Mouse (Mus musculus) embryonic facial prominence, embryonic 13.5 days (tissue): ENCODE results near the gene Asic2. TPM values are rescaled to one million over a fixed set of nuclear protein-coding genes. Genes with fewer than 3 reads are reported as not detected.

Experiments
- ATAC-seq: fragments of 200-750 bp; cut with Nextera tagmentation; 2 replicates; pipeline ENCODE4 v1.8.0; 2017; ENCODE audit warnings: low read depth; ENCODE audit not compliant: insufficient number of reproducible peaks, insufficient read depth, low FRiP score, low TSS enrichment
- H3K27ac ChIP-seq: fragments of 300-500 bp; sonication (generic); 2 replicates; pipeline ENCODE4 v1.5.1; 2015; ENCODE audit warnings: moderate library complexity, mild to moderate bottlenecking, inconsistent platforms
- H3K27me3 ChIP-seq: fragments of 300-500 bp; sonication (generic); 2 replicates; pipeline ENCODE4 v1.6.1; 2015; ENCODE audit warnings: mild to moderate bottlenecking, inconsistent platforms
- H3K36me3 ChIP-seq: fragments of 300-500 bp; sonication (generic); 2 replicates; pipeline ENCODE4 v1.6.1; 2015; ENCODE audit warnings: mild to moderate bottlenecking, inconsistent platforms
- H3K4me1 ChIP-seq: fragments of 300-500 bp; sonication (generic); 2 replicates; pipeline ENCODE4 v1.6.1; 2015; ENCODE audit warnings: inconsistent platforms
- H3K4me2 ChIP-seq: fragments of 300-500 bp; sonication (generic); 2 replicates; pipeline ENCODE4 v1.6.1; 2015; ENCODE audit warnings: moderate library complexity, mild to moderate bottlenecking, inconsistent platforms
- H3K4me3 ChIP-seq: fragments of 300-500 bp; sonication (generic); 2 replicates; pipeline ENCODE4 v1.5.1; 2015; ENCODE audit warnings: mild to moderate bottlenecking, inconsistent platforms
- H3K9ac ChIP-seq: fragments of 300-500 bp; sonication (generic); 2 replicates; pipeline ENCODE4 v1.6.1; 2015; ENCODE audit warnings: mild to moderate bottlenecking, inconsistent platforms
- H3K9me3 ChIP-seq: fragments of 300-500 bp; sonication (generic); 2 replicates; pipeline ENCODE4 v1.6.1; 2016; ENCODE audit warnings: inconsistent platforms
- WGBS: fragments of 180-500 bp; shearing (Covaris S2); methylation state at CpG from one replicate; pipeline ENCODE4 v1.1.7; 2015; ENCODE audit warnings: mixed read lengths; 5-methylcytosine and 5-hydroxymethylcytosine counted together
- polyA plus RNA-seq: library from polyadenylated mRNA; unstranded; fragments of >200 nt; fragmentation: Nextera tagmentation; extraction: Ambion mirVana; gene quantifications from 2 replicates; pipeline ENCODE4 v1.2.1, GENCODE M21; 2015

The Asic2 gene
- 0.45 and 0.60 TPM in 2 replicates for polyA plus RNA-seq

GRCm38 (mm10) chr11:81968401-81968881 is at the start of gene Asic2:
Asic2 (minus strand) TSS chr11:81968457.
- H3K4me1 ChIP-seq, result peaks cover 16% of the 10 kb centered on the region
- H3K27ac ChIP-seq, result no peak within 1 kb of the TSS
- no peaks in the 10 kb centered on the region for H3K36me3 ChIP-seq
- H3K9ac ChIP-seq, result no peak within 1 kb of the TSS
- peak within 1 kb of the TSS; percentile 53 for H3K4me2 ChIP-seq
- ATAC-seq, result no peak
- H3K9me3 ChIP-seq, result no peaks in the 10 kb centered on the region
- 1% methylated on average over 29 of the region's 29 CpGs for WGBS
- peaks cover 61% of the 10 kb centered on the region for H3K27me3 ChIP-seq
- H3K4me3 ChIP-seq, result peak within 1 kb of the TSS; percentile 27

DNA sequence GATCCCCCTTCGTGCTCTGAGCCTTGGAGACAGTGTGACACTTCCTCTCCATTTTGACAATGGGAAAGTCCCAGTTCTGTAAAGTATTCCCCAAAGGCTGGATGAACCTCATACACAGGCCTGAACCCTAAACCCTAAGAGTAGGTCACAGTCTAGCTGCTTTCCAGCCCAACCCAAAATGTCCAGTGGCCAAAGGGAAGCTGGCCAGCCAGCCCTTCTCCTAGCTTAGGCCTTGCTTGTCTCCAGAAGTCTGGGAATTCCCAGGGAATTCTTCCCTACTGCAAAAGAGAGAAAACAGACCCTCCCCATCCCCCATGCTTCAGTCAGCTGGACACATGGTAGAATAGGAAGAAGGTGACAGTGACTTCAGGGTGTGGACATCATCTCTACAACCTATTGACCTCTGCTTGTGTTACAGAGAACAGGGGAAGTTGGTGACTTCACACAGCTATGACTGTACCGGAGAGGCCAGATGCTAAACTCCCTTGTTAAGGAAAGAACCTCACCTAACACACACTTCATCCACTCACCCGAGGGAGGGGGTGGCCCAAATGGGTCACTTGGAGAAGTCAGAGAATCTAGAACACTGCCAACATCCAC is 48.0 kb upstream of the Asic2 start:
- H3K4me1 ChIP-seq, result peaks cover 7% of the 10 kb centered on the region; the same call in 1 of the 2 replicates
- no peaks in the 10 kb centered on the region for H3K36me3 ChIP-seq
- WGBS, result 75% methylated on average over 3 of the region's 3 CpGs
- H3K4me3 ChIP-seq, result no peak overlapping the region
- no peak for ATAC-seq
- no peaks in the 10 kb centered on the region for H3K9me3 ChIP-seq
- no peak overlapping the region for H3K27ac ChIP-seq
- H3K27me3 ChIP-seq, result no peaks in the 10 kb centered on the region
- no peak overlapping the region for H3K9ac ChIP-seq
- no peak overlapping the region for H3K4me2 ChIP-seq

DNA sequence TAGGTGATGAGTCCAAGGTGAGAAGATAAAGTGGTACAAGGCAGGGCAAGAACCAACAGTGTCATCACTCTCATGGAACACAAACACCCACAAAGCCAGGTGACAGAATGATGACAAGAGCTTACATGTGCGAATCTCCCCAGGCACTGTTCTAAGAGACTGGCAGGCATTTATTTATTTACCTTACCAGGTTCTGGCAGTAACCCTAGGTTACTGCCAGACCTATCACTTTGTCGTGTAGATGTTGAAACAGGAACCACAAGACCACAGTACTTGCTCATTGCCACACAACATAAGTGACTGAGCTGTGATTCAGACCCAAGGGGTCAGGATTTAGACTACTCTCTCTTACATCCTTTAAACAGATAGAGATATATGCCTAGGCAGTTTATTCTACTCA is 46.8 kb upstream of the Asic2 start:
- no peak overlapping the region for H3K9ac ChIP-seq
- H3K4me3 ChIP-seq, result no peak overlapping the region
- ATAC-seq, result no peak
- H3K27ac ChIP-seq, result no peak overlapping the region
- no peak overlapping the region for H3K4me2 ChIP-seq
- H3K9me3 ChIP-seq, result no peaks in the 10 kb centered on the region
- H3K36me3 ChIP-seq, result no peaks in the 10 kb centered on the region
- peaks cover 7% of the 10 kb centered on the region; the same call in 1 of the 2 replicates for H3K4me1 ChIP-seq
- no peaks in the 10 kb centered on the region for H3K27me3 ChIP-seq
- WGBS, result 64% methylated on average over 2 of the region's 2 CpGs

GRCm38 (mm10) chr11:82013756-82014155 is 45.5 kb upstream of the Asic2 start:
- Histone ChIP-seq H3K27me3 (no peaks in the 10 kb centered on the region), H3K4me1 (peaks cover 7% of the 10 kb centered on the region; the same call in 1 of the 2 replicates), H3K4me3 (no peak overlapping the region), H3K27ac (no peak overlapping the region), H3K36me3 (no peaks in the 10 kb centered on the region), H3K9ac (no peak overlapping the region), H3K4me2 (no peak overlapping the region), H3K9me3 (no peaks in the 10 kb centered on the region)
- 76% methylated on average over 1 of the region's 1 CpGs for WGBS
- ATAC-seq, result no peak

DNA sequence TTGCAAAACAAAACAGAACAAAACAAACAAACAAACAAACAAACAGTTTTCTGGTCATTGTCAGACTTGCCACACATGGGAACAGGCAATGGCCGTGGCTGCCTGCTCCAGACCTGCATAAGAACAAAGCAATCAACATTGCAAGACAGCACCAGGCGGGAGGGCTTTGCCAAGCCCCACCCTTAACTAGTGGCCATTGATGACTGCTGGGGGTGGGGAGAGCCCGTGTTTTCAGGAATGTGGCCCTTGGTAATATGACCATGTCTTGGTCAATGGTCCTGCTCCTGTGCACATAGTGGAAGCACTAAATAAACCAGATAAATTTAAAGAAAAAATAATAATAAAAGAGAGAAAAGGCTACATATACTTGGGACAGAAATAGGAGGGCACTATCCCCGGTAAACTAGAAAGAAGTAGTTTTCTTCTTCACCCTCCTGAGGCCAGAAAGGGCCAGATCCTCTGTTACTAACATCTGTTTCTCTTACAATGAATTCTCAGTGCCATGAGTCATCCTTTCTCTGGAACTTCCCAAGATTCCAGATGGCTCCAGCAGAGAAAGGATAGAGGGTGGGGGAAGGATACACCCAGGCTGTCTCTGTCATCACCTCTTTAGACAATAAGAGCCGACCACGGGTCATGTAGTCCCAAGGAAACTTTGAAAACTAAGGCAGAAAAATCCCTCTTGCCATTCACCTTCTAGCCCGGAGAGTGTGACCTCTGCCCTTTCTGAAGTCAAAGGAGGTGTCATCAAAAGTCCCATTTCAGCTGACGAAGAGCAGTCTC is 43.3 kb upstream of the Asic2 start:
- no peak overlapping the region for H3K27ac ChIP-seq

DNA sequence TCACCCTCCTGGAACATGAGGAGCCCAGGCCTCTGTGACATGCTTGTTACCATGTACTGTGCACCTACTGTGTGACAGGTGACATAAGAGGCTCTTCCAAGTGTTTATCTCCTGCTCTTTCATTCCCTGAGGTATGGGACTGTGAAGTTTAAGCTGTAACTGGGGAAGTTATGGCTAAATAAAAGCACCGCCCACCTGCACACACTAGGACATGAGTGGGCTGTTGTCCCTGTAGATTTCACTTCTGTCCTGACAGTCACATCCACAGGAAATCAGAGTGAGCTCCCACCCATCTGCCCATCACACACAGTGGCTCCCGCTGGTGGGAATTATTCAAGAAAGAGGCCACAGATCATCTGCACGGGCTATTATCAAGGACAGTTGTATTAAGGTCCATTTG is 41.9 kb upstream of the Asic2 start:
- Histone ChIP-seq H3K9me3 (no peaks in the 10 kb centered on the region), H3K27ac (no peak overlapping the region), H3K27me3 (no peaks in the 10 kb centered on the region), H3K4me1 (peaks cover 13% of the 10 kb centered on the region; the same call in 1 of the 2 replicates), H3K9ac (no peak overlapping the region), H3K36me3 (no peaks in the 10 kb centered on the region), H3K4me3 (no peak overlapping the region), H3K4me2 (no peak overlapping the region)
- 90% methylated on average over 3 of the region's 3 CpGs for WGBS
- ATAC-seq, result no peak

More for the DNA sequence above, 43.3 kb upstream of the Asic2 start:
- ATAC-seq, result no peak
- no peaks in the 10 kb centered on the region for H3K9me3 ChIP-seq
- 49% methylated on average over 8 of the region's 8 CpGs for WGBS
- peaks cover 13% of the 10 kb centered on the region; the same call in 1 of the 2 replicates for H3K4me1 ChIP-seq
- H3K27me3 ChIP-seq, result no peaks in the 10 kb centered on the region
- H3K36me3 ChIP-seq, result no peaks in the 10 kb centered on the region
- H3K4me2 ChIP-seq, result no peak overlapping the region
- H3K4me3 ChIP-seq, result no peak overlapping the region
- no peak overlapping the region for H3K9ac ChIP-seq

DNA sequence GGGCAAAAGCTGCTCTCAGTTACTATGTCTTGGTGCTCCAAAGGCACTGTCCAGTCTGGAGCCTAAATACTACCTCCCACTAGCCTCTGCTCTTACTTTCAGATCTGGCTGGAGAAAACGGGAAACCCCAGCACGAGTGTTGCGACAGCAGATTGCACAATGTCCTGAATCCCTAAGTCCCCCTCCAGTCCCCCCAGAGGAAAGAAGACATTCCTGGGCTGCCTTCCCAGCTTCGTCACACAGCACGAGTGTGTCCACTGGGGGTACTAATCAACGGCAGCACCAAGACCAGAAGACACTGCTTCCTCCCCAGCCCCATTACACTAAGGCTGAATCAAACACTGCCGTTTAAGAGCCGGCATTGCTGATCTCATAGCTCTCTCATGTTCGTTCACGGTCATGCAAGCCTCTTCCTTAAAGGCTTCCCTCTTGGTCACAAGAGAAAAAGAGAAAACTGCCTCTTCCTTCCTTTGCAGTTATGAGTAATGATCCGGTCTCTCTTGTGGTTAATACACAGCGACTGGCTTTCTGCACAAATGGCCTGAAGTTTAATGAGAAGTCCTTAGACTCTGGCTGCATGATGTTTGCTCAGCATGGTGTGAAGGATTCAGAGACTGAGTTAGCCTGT is 38.7 kb upstream of the Asic2 start:
- Histone ChIP-seq H3K27me3 (no peaks in the 10 kb centered on the region), H3K9ac (no peak overlapping the region), H3K4me2 (no peak overlapping the region), H3K27ac (no peak overlapping the region), H3K4me1 (peaks cover 9% of the 10 kb centered on the region; the same call in 1 of the 2 replicates), H3K4me3 (no peak overlapping the region), H3K9me3 (no peaks in the 10 kb centered on the region), H3K36me3 (no peaks in the 10 kb centered on the region)
- WGBS, result 44% methylated on average over 12 of the region's 12 CpGs
- no peak for ATAC-seq

GRCm38 (mm10) chr11:82004810-82005209 is 36.6 kb upstream of the Asic2 start:
- H3K4me2 ChIP-seq, result no peak overlapping the region

GRCm38 (mm10) chr11:82000581-82000980 is 32.3 kb upstream of the Asic2 start:
- no peak overlapping the region for H3K27ac ChIP-seq
- no peak for ATAC-seq
- H3K4me1 ChIP-seq, result peaks cover 10% of the 10 kb centered on the region
- H3K27me3 ChIP-seq, result peaks cover 14% of the 10 kb centered on the region
- no peak overlapping the region for H3K9ac ChIP-seq
- no peaks in the 10 kb centered on the region for H3K9me3 ChIP-seq
- WGBS, result 13% methylated on average over 5 of the region's 5 CpGs
- no peak overlapping the region for H3K4me2 ChIP-seq
- no peak overlapping the region for H3K4me3 ChIP-seq
- no peaks in the 10 kb centered on the region for H3K36me3 ChIP-seq

More at GRCm38 (mm10) chr11:82004810-82005209, 36.6 kb upstream of the Asic2 start:
- H3K9me3 ChIP-seq, result no peaks in the 10 kb centered on the region
- no peaks in the 10 kb centered on the region for H3K36me3 ChIP-seq
- peaks cover 16% of the 10 kb centered on the region; the same call in 1 of the 2 replicates for H3K4me1 ChIP-seq
- H3K27me3 ChIP-seq, result no peaks in the 10 kb centered on the region
- no peak for ATAC-seq
- no peak overlapping the region for H3K27ac ChIP-seq
- WGBS, result 64% methylated on average over 2 of the region's 2 CpGs
- H3K4me3 ChIP-seq, result no peak overlapping the region
- H3K9ac ChIP-seq, result no peak overlapping the region

DNA sequence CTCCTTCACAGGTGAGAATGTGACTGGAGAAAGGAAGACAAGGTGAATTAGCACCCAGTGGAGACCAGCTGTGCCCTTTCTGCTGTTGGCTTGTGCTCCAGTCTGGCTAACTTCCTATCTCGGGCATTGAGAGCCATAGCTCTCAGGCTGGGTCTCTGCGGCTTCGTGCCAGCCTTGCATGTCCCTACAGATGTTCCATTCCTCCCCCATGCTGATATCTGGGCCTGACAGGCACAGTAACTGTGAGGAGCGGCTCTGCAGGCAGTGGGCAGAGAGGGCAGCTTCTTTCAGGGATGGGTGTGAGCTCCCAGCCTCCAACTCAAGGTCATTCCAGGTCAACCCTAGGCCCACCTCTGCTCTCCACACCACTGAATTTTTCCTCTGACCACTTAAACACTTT is 31.2 kb upstream of the Asic2 start:
- Histone ChIP-seq H3K4me1 (peaks cover 10% of the 10 kb centered on the region), H3K9me3 (no peaks in the 10 kb centered on the region), H3K27me3 (peaks cover 14% of the 10 kb centered on the region), H3K4me2 (no peak overlapping the region), H3K36me3 (no peaks in the 10 kb centered on the region), H3K27ac (no peak overlapping the region), H3K4me3 (no peak overlapping the region), H3K9ac (no peak overlapping the region)
- no peak for ATAC-seq
- 83% methylated on average over 4 of the region's 4 CpGs for WGBS

DNA sequence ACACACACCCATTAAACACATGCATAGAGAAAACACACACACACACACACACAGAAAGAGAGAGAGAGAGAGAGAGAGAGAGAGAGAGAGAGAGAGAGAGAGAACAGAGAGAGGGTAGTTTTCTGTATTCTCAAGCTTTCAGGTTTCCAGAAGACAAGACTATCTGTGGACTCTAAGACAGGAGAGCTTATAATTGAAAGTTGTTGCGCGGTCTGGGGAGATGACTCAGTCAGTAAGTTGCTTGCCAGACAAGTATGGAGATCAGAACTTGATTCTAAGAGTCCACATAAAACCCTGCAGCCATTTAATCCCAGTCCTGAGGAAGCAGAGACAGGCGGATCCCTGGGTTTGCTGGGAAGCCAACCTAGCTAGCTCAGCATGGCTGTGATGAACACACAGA is 30.4 kb upstream of the Asic2 start:
- WGBS, result 87% methylated on average over 3 of the region's 3 CpGs
- Histone ChIP-seq H3K36me3 (no peaks in the 10 kb centered on the region), H3K4me1 (peaks cover 10% of the 10 kb centered on the region)

More for the DNA sequence above, 30.4 kb upstream of the Asic2 start:
- H3K9ac ChIP-seq, result no peak overlapping the region
- no peaks in the 10 kb centered on the region for H3K9me3 ChIP-seq
- H3K4me2 ChIP-seq, result no peak overlapping the region
- no peak overlapping the region for H3K4me3 ChIP-seq
- peaks cover 14% of the 10 kb centered on the region for H3K27me3 ChIP-seq
- ATAC-seq, result no peak
- no peak overlapping the region for H3K27ac ChIP-seq
